Mouse (Mus musculus) lung, embryonic 14.5 days (tissue): ENCODE results near the gene Il18rap. TPM values are rescaled to one million over a fixed set of nuclear protein-coding genes. Genes with fewer than 3 reads are reported as not detected.
A peak's percentile ranks its signal among the peaks of the same experiment; 100 is the strongest.

ENCODE experiments used
- ATAC-seq: fragments of 200-750 bp; cut with Nextera tagmentation; 2 replicates; pipeline ENCODE4 v1.8.0; 2017; ENCODE audit warnings: mild to moderate bottlenecking, moderate TSS enrichment, moderate library complexity; ENCODE audit not compliant: insufficient read depth
- DNase-seq: peaks from one replicate; pipeline ENCODE4 v3.0.0-alpha.2; 2015
- H3K27ac ChIP-seq: fragments of 300-500 bp; sonication (generic); 2 replicates; pipeline ENCODE4 v1.5.1; 2014; ENCODE audit warnings: low read depth, mild to moderate bottlenecking, moderate library complexity
- H3K27me3 ChIP-seq: fragments of 300-500 bp; sonication (generic); 2 replicates; pipeline ENCODE4 v1.6.1; 2014; ENCODE audit warnings: low read length, control low read depth; ENCODE audit not compliant: insufficient read depth
- H3K36me3 ChIP-seq: fragments of 300-500 bp; sonication (generic); 2 replicates; pipeline ENCODE4 v1.6.1; 2014; ENCODE audit warnings: control low read depth; ENCODE audit not compliant: insufficient read depth
- H3K4me1 ChIP-seq: fragments of 300-500 bp; sonication (generic); 2 replicates; pipeline ENCODE4 v1.6.1; 2014; ENCODE audit warnings: antibody characterized with exemption, control low read depth; ENCODE audit not compliant: insufficient read depth
- H3K4me2 ChIP-seq: fragments of 300-500 bp; sonication (generic); 2 replicates; pipeline ENCODE4 v1.6.1; 2014; ENCODE audit warnings: mild to moderate bottlenecking
- H3K4me3 ChIP-seq: fragments of 300-500 bp; sonication (generic); 2 replicates; pipeline ENCODE4 v1.5.1; 2014; ENCODE audit warnings: low read depth, low read length
- H3K9ac ChIP-seq: fragments of 300-500 bp; sonication (generic); 2 replicates; pipeline ENCODE4 v1.6.1; 2014
- H3K9me3 ChIP-seq: fragments of 300-500 bp; sonication (generic); 2 replicates; pipeline ENCODE4 v1.6.1; 2016; ENCODE audit warnings: low read depth, low read length, control low read depth
- CTCF ChIP-seq: IDR thresholded peaks from 2 replicates; pipeline ENCODE4 v1.5.1; 2016; ENCODE audit warnings: antibody characterized with exemption, low read depth
- WGBS: fragments of 180-500 bp; shearing (Covaris S2); extraction: QIAGEN DNeasy Blood & Tissue Kit; methylation state at CpG from one replicate; pipeline ENCODE4 v1.1.7; 2014; 5-methylcytosine and 5-hydroxymethylcytosine counted together
- polyA plus RNA-seq: library from polyadenylated mRNA; unstranded; fragments of >200 nt; fragmentation: Nextera tagmentation; extraction: Ambion mirVana; gene quantifications from 2 replicates; pipeline ENCODE4 v1.2.1, GENCODE M21; 2014

The Il18rap gene
- polyA plus RNA-seq, 1 experiment from 2014 or later = 0.14 TPM

DNA sequence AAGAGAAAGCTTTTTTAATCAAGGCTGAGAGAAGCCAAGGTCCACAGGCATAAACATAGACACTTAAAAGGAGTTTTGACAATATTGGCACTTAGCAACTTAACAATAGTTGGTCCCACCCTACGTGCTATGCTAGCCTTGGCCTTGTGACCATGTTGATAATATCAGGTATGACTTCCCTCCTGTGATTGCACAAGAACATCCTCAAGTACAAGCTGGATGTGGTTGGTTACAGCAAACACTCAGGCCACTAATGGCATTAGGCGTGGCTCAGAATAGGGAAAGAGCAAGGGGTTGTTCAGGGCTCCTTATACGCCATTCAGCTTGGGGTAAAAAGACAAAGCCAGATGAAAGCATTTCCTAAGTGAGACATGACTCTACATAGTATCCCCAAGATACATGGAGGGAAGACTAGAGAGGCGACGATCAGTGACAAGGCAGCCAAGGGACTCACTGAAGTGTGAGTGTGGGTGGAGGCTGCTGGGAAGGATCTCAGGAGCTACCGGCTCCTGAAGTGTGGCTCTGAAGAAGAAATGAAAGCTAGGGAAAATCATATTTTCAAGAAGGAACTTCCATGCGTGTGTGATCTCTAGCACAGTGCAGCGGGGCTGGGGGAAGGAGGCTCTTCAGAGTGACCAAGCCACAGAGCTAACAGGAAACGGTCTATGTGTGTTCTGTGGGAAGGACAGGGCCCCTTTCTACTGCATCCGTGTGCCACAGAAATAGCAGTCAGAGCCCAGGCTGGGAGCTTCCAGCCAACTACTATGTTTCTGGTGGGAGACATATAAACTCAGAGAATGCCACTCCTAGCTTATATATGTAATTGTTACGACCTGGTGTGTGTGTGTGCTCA lies 13.4 kb upstream of the Il18rap start:
- Histone ChIP-seq H3K36me3 (no peaks in the 10 kb centered on the region), H3K9me3 (no peaks in the 10 kb centered on the region), H3K4me1 (no peaks in the 10 kb centered on the region), H3K4me3 (no peak overlapping the region), H3K27ac (no peak overlapping the region), H3K4me2 (no peak overlapping the region), H3K27me3 (no peaks in the 10 kb centered on the region), H3K9ac (no peak overlapping the region)
- ATAC-seq = no peak
- 80% methylated on average over 11 of the region's 11 CpGs for WGBS
- TF ChIP-seq CTCF = no peak
- DNase-seq = no peak

DNA sequence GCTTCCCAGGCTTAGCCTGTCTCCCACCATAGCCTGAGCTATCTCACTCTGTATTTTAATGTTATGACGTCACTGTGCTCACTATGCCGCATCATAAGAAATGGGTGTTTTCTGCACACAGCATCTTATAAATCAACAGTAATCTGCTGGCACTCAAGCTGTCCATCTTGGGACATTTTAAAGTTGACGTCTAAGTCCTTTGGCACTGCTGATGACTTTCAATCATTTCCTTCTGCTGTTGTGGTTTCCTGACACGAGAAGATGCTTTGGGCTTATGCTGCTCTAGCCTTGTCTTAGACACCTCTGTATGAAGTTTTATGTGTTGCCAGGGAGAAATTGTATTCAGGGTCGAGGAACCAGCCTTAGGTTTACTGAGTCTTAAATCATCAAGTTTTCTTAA lies 10.6 kb upstream of the Il18rap start:
- no peak for TF ChIP-seq CTCF
- Histone ChIP-seq H3K36me3 (no peaks in the 10 kb centered on the region), H3K4me2 (no peak overlapping the region), H3K9ac (no peak overlapping the region), H3K4me3 (no peak overlapping the region), H3K4me1 (no peaks in the 10 kb centered on the region), H3K9me3 (no peaks in the 10 kb centered on the region), H3K27me3 (no peaks in the 10 kb centered on the region), H3K27ac (no peak overlapping the region)
- ATAC-seq (no peak), DNase-seq (no peak)
- 62% methylated on average over 5 of the region's 5 CpGs for WGBS

DNA sequence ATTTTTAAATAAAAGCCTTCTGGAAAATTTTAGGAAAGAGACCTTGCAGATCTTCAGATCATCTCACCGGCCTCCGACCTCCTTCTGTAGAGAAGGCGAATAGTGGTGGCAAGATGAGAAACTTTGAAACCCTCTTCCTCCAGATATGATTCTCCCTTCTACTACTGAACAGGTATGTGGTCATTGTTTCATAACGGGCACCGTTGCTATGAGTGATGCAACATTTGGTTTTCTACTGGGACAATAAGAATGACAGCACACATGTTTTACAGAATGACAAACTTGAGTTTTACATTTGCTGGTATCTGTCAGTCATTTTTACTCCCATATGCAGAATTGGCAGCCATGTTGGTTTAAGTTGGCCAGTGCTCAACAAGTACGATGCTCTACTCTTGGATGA lies 1.2 kb downstream of the Il18rap start:
- H3K4me2 ChIP-seq = no peak overlapping the region
- no peak for ATAC-seq
- H3K4me1 ChIP-seq = no peaks in the 10 kb centered on the region
- DNase-seq = no peak
- H3K36me3 ChIP-seq = no peaks in the 10 kb centered on the region
- 92% methylated on average over 6 of the region's 6 CpGs for WGBS
- H3K4me3 ChIP-seq = no peak overlapping the region
- H3K27me3 ChIP-seq = no peaks in the 10 kb centered on the region
- TF ChIP-seq CTCF = no peak
- no peak overlapping the region for H3K27ac ChIP-seq
- no peak overlapping the region for H3K9ac ChIP-seq
- no peaks in the 10 kb centered on the region for H3K9me3 ChIP-seq

DNA sequence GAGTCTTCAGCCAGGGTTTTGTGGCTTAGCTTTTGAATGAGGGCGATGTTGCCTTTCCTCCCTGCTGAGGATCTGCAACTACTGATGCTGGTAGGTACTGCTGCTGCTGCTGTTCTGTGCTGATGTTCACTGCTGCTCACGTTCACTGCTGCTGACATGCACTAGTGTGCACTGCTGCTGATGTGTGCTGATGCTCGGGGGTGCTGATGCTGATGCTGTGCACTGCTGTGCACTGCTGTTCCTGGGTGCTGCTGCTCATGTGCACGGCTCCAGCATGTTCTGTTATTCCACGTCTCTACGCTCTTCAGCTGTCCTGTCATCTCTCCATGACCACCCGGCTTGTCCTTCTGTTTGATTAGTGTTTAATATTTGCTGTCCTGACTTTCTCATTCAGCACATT lies 7.8 kb downstream of the Il18rap start:
- H3K27me3 ChIP-seq = no peaks in the 10 kb centered on the region
- WGBS = 78% methylated on average over 7 of the region's 7 CpGs
- no peak overlapping the region for H3K9ac ChIP-seq
- ATAC-seq (no peak), DNase-seq (no peak)
- TF ChIP-seq CTCF = no peak
- H3K4me3 ChIP-seq = no peak overlapping the region
- H3K36me3 ChIP-seq = no peaks in the 10 kb centered on the region
- H3K4me2 ChIP-seq = no peak overlapping the region
- H3K27ac ChIP-seq = no peak overlapping the region
- no peaks in the 10 kb centered on the region for H3K9me3 ChIP-seq
- H3K4me1 ChIP-seq = no peaks in the 10 kb centered on the region

DNA sequence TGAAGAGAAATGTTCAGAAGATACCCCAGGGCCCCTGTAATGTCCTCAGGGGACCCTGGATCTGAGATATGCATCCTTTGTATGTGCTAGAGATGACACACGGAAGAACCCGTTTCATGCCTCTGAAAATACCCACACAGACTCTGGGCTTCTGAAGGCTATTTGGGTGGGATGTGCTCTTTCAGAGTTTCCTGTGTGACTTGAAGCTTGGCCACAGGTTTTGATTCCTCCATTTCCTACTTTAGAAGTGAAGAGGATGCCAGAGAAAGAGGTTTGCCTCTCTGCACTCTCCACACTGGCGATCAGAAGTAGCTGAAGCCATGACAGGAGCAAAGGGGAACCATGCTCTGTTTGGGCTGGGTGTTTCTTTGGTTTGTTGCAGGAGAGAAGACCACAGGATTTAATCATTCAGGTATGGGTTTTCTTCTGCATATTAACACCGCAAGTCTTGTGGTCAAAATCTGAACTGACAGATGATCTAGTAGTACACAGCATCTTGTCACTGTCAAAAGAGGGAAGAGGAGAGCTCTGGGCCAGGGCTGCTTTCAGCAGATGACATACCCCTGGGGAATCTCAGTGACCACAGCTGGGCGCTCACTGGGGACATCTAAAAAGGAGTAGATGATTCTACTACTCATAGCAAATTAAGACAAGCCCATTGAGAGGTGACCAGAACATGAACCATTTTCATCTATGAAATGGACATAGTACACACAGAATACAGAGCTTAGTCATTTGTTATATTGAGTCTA lies 9.0 kb downstream of the Il18rap start:
- WGBS = 80% methylated on average over 5 of the region's 5 CpGs
- Histone ChIP-seq H3K4me1 (no peaks in the 10 kb centered on the region), H3K27me3 (no peaks in the 10 kb centered on the region), H3K36me3 (no peaks in the 10 kb centered on the region), H3K4me3 (no peak overlapping the region), H3K9ac (no peak overlapping the region), H3K27ac (no peak overlapping the region), H3K4me2 (no peak overlapping the region), H3K9me3 (no peaks in the 10 kb centered on the region)
- TF ChIP-seq CTCF = no peak
- DNase-seq (no peak), ATAC-seq (no peak)

DNA sequence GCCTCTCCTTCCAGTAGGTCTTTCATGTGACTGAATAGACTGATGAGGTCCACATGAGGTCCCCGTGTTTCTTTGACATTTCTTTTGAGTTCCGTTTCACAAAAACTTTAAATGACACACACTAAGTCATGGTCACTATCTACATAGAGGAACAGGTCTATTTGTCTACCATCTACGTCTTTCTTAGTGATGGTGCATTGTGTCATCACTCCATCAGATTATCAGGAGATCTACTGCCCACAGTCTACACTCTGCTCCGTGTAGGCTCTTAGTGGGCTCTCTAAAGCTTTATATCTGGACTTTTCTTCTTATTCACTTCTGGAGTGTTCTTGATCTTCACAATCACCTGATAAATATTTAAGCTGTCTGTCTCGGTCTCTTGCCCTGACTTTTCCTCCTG lies 14.1 kb downstream of the Il18rap start:
- TF ChIP-seq CTCF = no peak
- no peaks in the 10 kb centered on the region for H3K27me3 ChIP-seq
- WGBS = 74% methylated on average over 5 of the region's 5 CpGs
- H3K4me1 ChIP-seq = no peaks in the 10 kb centered on the region
- H3K4me3 ChIP-seq = no peak overlapping the region
- ATAC-seq = no peak
- no peak overlapping the region for H3K9ac ChIP-seq
- H3K4me2 ChIP-seq = no peak overlapping the region
- no peak overlapping the region for H3K27ac ChIP-seq
- no peaks in the 10 kb centered on the region for H3K9me3 ChIP-seq
- no peaks in the 10 kb centered on the region for H3K36me3 ChIP-seq
- no peak for DNase-seq

DNA sequence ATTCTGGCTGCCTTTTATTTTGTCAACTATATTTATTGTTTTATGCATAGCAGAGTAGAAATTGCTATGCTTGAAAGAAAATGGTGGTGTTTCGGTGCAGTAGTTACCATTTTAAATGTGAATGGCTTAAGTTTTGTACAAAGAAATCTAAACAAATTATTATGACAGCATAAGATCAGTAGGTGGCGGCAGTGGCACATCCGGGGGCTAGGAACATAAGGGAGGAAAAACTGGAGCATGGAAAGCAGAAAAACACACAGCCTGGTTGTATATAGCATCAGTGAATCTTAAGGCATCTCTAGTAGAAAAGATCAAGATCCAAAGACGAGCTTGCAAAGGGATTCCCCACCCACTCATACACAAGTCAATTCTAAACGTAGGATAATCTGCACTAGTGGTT lies 22.4 kb downstream of the Il18rap start:
- H3K9me3 ChIP-seq = no peaks in the 10 kb centered on the region
- 72% methylated on average over 5 of the region's 5 CpGs for whole genome bisulfite sequencing

More for the DNA sequence above, 22.4 kb downstream of the Il18rap start:
- TF ChIP-seq CTCF = peak; percentile 23; the same call in 1 of the 2 replicates
- H3K27ac ChIP-seq = no peak overlapping the region
- H3K4me3 ChIP-seq = no peak overlapping the region
- no peak overlapping the region for H3K9ac ChIP-seq
- no peak for DNase-seq
- no peak for ATAC-seq
- H3K4me2 ChIP-seq = no peak overlapping the region
- no peaks in the 10 kb centered on the region for H3K4me1 ChIP-seq
- no peaks in the 10 kb centered on the region for H3K36me3 ChIP-seq
- H3K27me3 ChIP-seq = no peaks in the 10 kb centered on the region
